Mouse (Mus musculus): Measurements from ENCODE around the gene Cd300ld4.

DNA sequence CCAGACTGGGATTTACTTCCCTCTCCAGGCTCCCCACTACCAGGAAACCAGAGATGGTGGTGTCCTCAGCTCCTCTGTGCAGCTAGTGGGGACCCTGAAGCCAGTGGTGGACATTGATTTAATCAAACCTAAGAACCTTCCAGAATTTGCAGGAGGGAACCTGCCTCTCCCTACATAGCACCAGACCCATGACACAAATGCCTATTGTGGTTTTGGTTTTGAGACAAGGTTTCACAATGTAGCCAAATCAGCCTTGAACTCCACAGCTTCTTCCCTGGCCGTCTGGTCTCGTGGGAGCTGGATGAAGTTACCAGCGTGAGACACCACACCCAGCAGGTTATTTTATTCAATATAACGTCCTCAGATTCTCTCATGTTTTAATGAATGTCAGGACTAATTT, 31.9 kb upstream of the Cd300ld4 start:
- no peak for TF ChIP-seq CTCF (IDR thresholded peaks at IDR 0.05; ENCODE audit: borderline replicate concordance, insufficient read depth, low read length)
- TF ChIP-seq POLR2A (IDR thresholded peaks at IDR 0.05; ENCODE audit: low read depth, low read length), result no peak

All from embryonic fibroblast, embryonic 13.5 days (primary cell).